Mouse (Mus musculus) heart, embryonic 13.5 days (tissue): ENCODE measurements around the gene Zkscan17. TPM values are rescaled to one million over a fixed set of nuclear protein-coding genes. Genes with fewer than 3 reads are reported as not detected.
"Not testable (repeated sequence)": the region's sequence is repeated elsewhere in the genome, so short reads cannot be mapped to it uniquely, and the experiment has no call there.

Experiments
- ATAC-seq: fragments of 200-750 bp; cut with Nextera tagmentation; 2 replicates; pipeline ENCODE4 v1.8.0; 2017; ENCODE audit warnings: moderate TSS enrichment; ENCODE audit not compliant: insufficient number of reproducible peaks, low FRiP score, low TSS enrichment; ENCODE audit errors: extremely low read depth
- H3K27ac ChIP-seq: fragments of 300-500 bp; sonication (generic); replicated peaks from 2 replicates; pipeline ENCODE4 v1.5.1; 2015; ENCODE audit warnings: moderate library complexity, mild to moderate bottlenecking, inconsistent platforms
- H3K27me3 ChIP-seq: fragments of 300-500 bp; sonication (generic); replicated peaks from 2 replicates; pipeline ENCODE4 v1.6.1; 2015; ENCODE audit warnings: mild to moderate bottlenecking, inconsistent platforms
- H3K36me3 ChIP-seq: fragments of 300-500 bp; sonication (generic); 2 replicates; pipeline ENCODE4 v1.6.1; 2015; ENCODE audit warnings: mild to moderate bottlenecking, inconsistent platforms
- H3K4me1 ChIP-seq: fragments of 300-500 bp; sonication (generic); 2 replicates; pipeline ENCODE4 v1.6.1; 2015; ENCODE audit warnings: inconsistent platforms
- H3K4me2 ChIP-seq: fragments of 300-500 bp; sonication (generic); 2 replicates; pipeline ENCODE4 v1.6.1; 2015; ENCODE audit warnings: inconsistent platforms, mild to moderate bottlenecking, moderate library complexity
- H3K4me3 ChIP-seq: fragments of 300-500 bp; sonication (generic); 2 replicates; pipeline ENCODE4 v1.5.1; 2015; ENCODE audit warnings: moderate library complexity, mild to moderate bottlenecking, inconsistent platforms
- H3K9ac ChIP-seq: fragments of 300-500 bp; sonication (generic); 2 replicates; pipeline ENCODE4 v1.6.1; 2015; ENCODE audit warnings: inconsistent platforms, mild to moderate bottlenecking, moderate library complexity
- H3K9me3 ChIP-seq: fragments of 300-500 bp; sonication (generic); 2 replicates; pipeline ENCODE4 v1.6.1; 2016; ENCODE audit warnings: inconsistent platforms
- WGBS: fragments of 180-500 bp; shearing (Covaris S2); methylation state at CpG from one replicate; pipeline ENCODE4 v1.1.7; 2015; ENCODE audit warnings: mixed read lengths; 5-methylcytosine and 5-hydroxymethylcytosine counted together
- polyA plus RNA-seq: library from polyadenylated mRNA; unstranded; fragments of >200 nt; fragmentation: Nextera tagmentation; extraction: Ambion mirVana; gene quantifications from 2 replicates; pipeline ENCODE4 v1.2.1, GENCODE M21; 2015

Zkscan17 gene
- polyA plus RNA-seq: 13.8 and 14.7 TPM in 2 replicates

DNA sequence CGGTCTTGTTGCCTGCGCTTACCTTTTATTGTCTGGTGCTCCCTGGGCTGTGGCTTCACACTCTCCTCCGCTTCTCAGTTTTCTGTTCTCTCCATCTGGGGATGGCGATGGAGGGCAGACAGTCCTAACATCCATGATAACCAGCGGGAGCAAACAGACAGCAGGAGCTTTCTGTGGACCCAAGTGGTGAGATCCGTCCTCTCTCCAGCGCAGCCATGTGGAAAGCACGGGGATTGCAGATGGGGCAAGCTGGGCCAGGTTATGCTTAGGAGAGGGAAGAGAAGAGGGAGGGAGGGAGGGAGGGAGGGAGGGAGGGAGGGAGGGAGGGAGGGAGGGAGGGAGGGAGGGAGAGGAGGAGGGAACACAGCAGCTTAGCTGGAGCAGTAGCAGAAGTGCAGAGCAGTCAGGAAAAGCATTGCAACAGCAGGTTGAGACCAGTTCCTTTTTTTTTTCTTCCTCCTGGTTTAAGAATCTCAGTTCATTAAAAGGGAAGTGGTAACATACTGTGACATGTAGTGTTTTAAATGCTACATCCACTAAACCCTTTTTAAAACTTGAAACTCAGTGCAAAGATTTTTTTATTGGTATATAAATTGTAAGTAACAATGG is at the start of gene Zkscan17:
Zkscan17 (minus strand) TSS at position 280 of the 609 bp plus-strand sequence.
- Histone ChIP-seq H3K27me3 (0 out of 2 replicates have a peak, but pooled peaks cover 3% of the 10 kb centered on the region), H3K9ac (no peak within 1 kb of the TSS), H3K4me1 (no peaks in the 10 kb centered on the region), H3K36me3 (no peaks in the 10 kb centered on the region), H3K9me3 (peaks cover 4% of the 10 kb centered on the region; the same call in 1 of the 2 replicates), H3K27ac (no peak within 1 kb of the TSS), H3K4me3 (no peak within 1 kb of the TSS), H3K4me2 (no peak within 1 kb of the TSS)
- 39% methylated on average over 8 of the region's 8 CpGs for whole genome bisulfite sequencing
- no peak for ATAC-seq

DNA sequence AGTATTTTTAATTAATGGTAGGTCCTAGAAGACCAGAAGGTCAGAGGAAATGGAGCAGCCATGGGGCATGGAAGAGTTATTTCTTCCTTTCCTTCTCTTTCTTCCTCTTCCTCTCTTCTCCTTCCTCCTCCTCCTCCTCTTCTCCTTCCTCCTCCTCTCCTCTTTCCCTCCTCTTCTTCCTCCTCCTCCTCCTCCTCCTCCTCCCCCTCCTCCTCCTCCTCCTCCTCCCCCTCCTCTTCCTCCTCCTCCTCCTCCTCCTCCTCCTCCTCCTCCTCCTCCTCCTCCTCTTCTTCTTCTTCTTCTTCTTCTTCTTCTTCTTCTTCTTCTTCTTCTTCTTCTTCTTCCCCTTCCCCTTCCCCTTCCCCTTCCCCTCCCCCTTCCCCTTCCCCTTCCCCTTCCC is 49.6 kb upstream of the Zkscan17 start, which contains the start of gene Olfr222:
Olfr222 (minus strand) TSS at position 101 of the 400 bp plus-strand sequence.
- not testable (repeated sequence) for ATAC-seq, H3K9ac ChIP-seq, H3K4me2 ChIP-seq, H3K27ac ChIP-seq, H3K36me3 ChIP-seq, H3K4me1 ChIP-seq, H3K9me3 ChIP-seq, H3K4me3 ChIP-seq
- peaks cover 41% of the 10 kb centered on the region for H3K27me3 ChIP-seq

DNA sequence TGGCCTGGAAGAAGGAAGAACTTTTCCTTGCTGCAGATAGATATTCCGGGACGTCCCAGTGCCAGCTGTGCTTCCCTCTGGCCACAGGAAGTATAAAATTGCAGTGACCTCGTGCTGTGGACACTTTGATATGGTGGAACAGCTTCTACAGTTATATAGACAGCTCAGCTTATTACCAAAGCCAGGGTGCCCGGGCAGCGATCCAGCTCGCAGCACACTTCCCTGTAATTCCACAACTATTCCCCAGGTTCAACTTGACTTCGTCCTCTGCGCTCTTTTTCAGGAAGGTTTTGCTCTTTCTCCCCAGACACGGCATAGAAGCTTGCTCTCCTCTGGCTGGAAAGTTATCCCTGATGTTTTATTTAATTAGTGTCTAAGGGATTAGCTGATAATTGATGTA is 49.2 kb upstream of the Zkscan17 start:
- Histone ChIP-seq H3K27ac (no peak overlapping the region), H3K4me1 (no peaks in the 10 kb centered on the region), H3K4me2 (no peak overlapping the region), H3K9ac (no peak overlapping the region), H3K4me3 (no peak overlapping the region), H3K27me3 (peaks cover 45% of the 10 kb centered on the region), H3K36me3 (no peaks in the 10 kb centered on the region), H3K9me3 (no peaks in the 10 kb centered on the region)
- WGBS: 50% methylated on average over 9 of the region's 9 CpGs
- ATAC-seq: no peak

DNA sequence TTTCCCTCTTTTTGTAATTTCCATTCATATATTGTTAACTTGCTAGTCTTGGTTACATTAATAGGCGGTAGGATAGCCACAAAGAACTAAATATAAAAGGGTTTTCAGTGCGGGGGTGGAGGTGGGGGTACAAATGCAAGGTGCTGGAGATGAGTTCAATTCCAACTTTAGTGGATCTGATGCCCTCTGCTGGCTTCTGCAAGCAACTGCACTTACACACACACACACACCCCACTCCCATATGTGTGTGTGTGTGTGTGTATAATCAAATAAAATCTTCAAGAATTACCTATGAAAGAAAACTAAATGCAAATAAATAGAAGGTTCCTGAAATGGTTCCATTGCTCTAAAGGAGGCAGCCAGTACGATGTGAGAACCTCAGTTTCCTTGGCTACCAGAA is 42.8 kb upstream of the Zkscan17 start:
- H3K4me1 ChIP-seq: no peaks in the 10 kb centered on the region
- no peaks in the 10 kb centered on the region for H3K36me3 ChIP-seq
- WGBS: 49% methylated on average over 3 of the region's 3 CpGs
- no peak overlapping the region for H3K4me2 ChIP-seq
- H3K27ac ChIP-seq: no peak overlapping the region
- no peak overlapping the region for H3K9ac ChIP-seq
- H3K4me3 ChIP-seq: no peak overlapping the region
- peaks cover 48% of the 10 kb centered on the region for H3K27me3 ChIP-seq
- no peak for ATAC-seq
- H3K9me3 ChIP-seq: no peaks in the 10 kb centered on the region

DNA sequence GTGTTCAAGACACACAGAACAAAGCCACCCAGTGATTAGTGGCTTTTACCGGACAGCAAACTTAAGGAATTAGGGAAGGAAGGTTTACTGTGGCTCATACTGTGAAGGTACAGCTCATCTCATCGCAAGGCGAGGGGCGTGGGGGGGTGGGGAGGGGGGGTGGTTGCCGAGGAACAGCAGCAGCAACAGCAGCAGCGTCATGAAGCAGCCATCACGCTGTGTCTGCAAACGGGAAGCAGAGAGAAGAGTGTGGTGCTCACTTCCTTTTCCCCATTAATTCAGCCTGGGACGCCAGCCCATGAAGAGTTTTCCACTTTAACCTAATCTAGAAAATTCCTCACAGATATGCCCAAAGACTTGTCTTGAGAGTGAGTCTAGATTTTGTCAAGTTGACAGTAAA is 36.3 kb upstream of the Zkscan17 start:
- Histone ChIP-seq H3K27me3 (peaks cover 8% of the 10 kb centered on the region), H3K4me3 (no peak overlapping the region)

DNA sequence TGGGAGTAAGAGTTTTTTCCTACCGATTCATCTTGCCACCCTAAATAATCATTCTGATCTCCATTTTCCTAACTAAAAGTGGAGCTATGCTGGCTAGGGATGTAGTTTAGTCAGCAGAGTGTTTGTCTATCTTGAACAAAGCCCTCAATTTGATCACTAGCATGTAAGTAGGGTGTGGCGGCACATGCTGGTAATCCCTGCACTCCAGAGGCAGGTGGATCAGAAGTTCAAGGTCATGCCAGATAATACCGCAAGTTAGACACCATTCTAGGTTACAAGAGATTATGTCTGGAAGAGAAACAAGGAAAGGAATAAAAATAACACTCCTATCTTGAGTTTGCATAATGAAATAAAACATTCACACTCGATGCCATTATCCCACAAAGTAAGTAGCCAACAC is 35.8 kb upstream of the Zkscan17 start:
- no peak overlapping the region for H3K27ac ChIP-seq
- H3K4me3 ChIP-seq: no peak overlapping the region
- no peaks in the 10 kb centered on the region for H3K36me3 ChIP-seq
- H3K9ac ChIP-seq: no peak overlapping the region
- H3K4me2 ChIP-seq: no peak overlapping the region
- H3K9me3 ChIP-seq: no peaks in the 10 kb centered on the region
- WGBS: 82% methylated on average over 4 of the region's 4 CpGs
- no peaks in the 10 kb centered on the region for H3K4me1 ChIP-seq
- ATAC-seq: no peak
- H3K27me3 ChIP-seq: peaks cover 8% of the 10 kb centered on the region

More for the DNA sequence above, 36.3 kb upstream of the Zkscan17 start:
- H3K4me2 ChIP-seq: no peak overlapping the region
- no peaks in the 10 kb centered on the region for H3K4me1 ChIP-seq
- ATAC-seq: no peak
- H3K36me3 ChIP-seq: no peaks in the 10 kb centered on the region
- no peak overlapping the region for H3K9ac ChIP-seq
- WGBS: 58% methylated on average over 9 of the region's 9 CpGs
- H3K27ac ChIP-seq: no peak overlapping the region
- no peaks in the 10 kb centered on the region for H3K9me3 ChIP-seq

DNA sequence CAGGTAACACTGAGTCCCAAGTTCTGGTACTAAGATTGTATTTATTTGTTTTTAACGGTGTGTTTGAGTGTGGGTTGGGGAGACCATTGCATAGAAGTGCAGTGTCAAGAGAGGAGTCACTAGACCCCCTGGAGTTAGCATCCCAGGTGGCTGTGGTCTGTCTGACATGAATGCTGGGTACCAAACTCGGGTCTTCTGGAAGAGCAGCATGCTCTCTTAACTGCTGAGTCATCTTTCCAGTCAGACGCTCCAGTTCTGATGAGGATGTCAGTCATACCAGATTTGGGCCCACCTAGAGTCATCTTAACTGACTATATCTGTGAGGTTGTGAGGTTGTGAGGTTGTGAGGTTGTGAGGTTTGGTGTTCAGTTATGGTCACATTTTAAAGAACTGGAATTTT is 34.4 kb upstream of the Zkscan17 start:
- Histone ChIP-seq H3K9me3 (no peaks in the 10 kb centered on the region), H3K4me3 (no peak overlapping the region), H3K27ac (no peak overlapping the region), H3K4me2 (no peak overlapping the region), H3K4me1 (no peaks in the 10 kb centered on the region), H3K9ac (no peak overlapping the region), H3K27me3 (peaks cover 5% of the 10 kb centered on the region; the same call in 1 of the 2 replicates), H3K36me3 (no peaks in the 10 kb centered on the region)
- ATAC-seq: no peak
- WGBS: 59% methylated on average over 3 of the region's 3 CpGs

DNA sequence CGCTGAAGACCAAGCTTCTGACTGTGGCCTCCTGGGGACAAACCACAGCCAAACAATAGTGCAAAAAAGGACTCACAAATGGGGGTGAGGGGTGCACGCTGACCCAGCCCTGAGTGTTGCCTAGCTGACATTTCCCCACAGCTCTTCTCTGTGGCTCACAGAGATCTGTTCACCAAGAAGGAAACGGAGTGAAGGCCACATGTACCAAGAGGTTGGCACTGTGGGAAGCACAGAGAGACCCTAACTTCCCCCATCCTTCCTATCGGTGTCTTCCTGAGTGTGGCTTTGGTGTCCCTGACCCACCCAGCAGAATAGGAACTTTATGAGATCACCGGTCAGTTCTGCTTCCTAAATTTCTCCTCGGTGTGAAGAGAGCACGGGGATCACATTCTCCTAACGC is 28.0 kb upstream of the Zkscan17 start:
- Histone ChIP-seq H3K9ac (no peak overlapping the region), H3K4me3 (no peak overlapping the region), H3K27ac (no peak overlapping the region), H3K4me2 (no peak overlapping the region), H3K4me1 (no peaks in the 10 kb centered on the region), H3K36me3 (no peaks in the 10 kb centered on the region), H3K9me3 (no peaks in the 10 kb centered on the region), H3K27me3 (no peaks in the 10 kb centered on the region)
- 73% methylated on average over 8 of the region's 8 CpGs for WGBS
- no peak for ATAC-seq

DNA sequence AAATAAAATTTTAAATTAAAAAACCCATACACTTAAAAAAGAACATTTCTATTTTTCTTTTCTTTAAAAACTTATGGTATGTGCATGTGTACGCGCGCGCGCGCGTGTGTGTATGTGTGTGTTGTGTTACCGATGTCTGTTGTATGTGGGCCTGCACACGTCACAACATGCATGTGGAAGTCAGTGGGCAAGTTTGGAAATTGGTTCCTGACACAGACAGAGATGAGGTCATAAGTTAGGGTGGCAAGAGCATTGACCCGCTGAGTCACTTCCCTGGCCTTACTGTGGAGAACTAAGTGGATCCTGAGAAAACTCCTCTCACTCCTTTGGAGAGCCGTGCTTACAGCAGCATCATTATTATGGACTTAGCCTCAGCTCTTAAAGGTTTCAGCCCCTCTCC is 27.6 kb upstream of the Zkscan17 start:
- no peaks in the 10 kb centered on the region for H3K4me1 ChIP-seq
- no peak overlapping the region for H3K27ac ChIP-seq
- 0 out of 2 replicates have a peak, but pooled peaks cover 3% of the 10 kb centered on the region for H3K27me3 ChIP-seq
- H3K36me3 ChIP-seq: no peaks in the 10 kb centered on the region
- no peak overlapping the region for H3K4me3 ChIP-seq
- ATAC-seq: no peak
- no peak overlapping the region for H3K9ac ChIP-seq
- 90% methylated on average over 11 of the region's 11 CpGs for WGBS
- H3K4me2 ChIP-seq: no peak overlapping the region
- H3K9me3 ChIP-seq: no peaks in the 10 kb centered on the region

DNA sequence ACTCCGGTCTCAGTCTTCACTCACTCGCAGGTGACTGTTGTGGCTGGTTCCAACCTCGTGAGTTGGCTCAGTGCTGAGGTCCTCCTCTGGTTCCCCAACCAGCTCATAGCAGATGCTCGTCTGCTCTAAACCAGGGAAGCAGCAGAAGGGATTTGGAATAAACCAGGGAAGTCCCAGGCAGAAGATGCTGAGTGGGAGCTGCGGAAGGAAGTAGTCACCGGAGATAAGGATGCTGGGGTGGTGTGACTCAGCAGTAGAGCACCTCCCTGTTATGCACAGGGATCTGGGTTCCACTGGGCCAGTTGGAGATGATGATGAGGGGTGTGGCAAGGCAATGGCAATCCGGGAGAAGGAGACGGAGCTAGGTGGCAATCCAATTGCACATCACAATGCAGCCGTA is 17.5 kb upstream of the Zkscan17 start:
- no peaks in the 10 kb centered on the region for H3K4me1 ChIP-seq
- H3K36me3 ChIP-seq: no peaks in the 10 kb centered on the region
- ATAC-seq: no peak
- H3K4me2 ChIP-seq: no peak overlapping the region
- H3K9ac ChIP-seq: no peak overlapping the region
- WGBS: 73% methylated on average over 9 of the region's 9 CpGs
- H3K4me3 ChIP-seq: no peak overlapping the region
- no peaks in the 10 kb centered on the region for H3K9me3 ChIP-seq
- H3K27me3 ChIP-seq: 0 out of 2 replicates have a peak, but pooled peaks cover 4% of the 10 kb centered on the region
- no peak overlapping the region for H3K27ac ChIP-seq

DNA sequence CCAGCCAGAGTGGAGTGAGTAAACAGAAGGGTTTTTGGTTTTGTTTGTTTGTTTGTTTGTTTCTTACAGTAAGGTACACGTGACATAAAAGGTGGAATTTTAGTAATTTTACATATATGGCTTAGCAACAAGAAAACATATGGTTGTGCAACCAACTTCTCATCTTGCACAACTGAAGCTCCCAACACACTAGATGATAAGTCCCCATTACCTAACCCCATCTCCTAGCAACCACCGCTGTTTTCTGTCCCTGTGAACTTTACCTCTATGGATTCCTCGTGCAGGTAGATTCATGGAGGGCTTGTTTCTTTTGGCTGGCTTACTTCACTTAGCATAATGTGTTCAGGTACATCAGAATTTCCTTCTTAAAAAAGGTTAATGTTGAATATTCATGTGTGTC is 16.8 kb upstream of the Zkscan17 start:
- ATAC-seq: no peak
- 78% methylated on average over 3 of the region's 3 CpGs for WGBS
- Histone ChIP-seq H3K27ac (no peak overlapping the region), H3K36me3 (no peaks in the 10 kb centered on the region), H3K27me3 (no peaks in the 10 kb centered on the region), H3K9ac (no peak overlapping the region), H3K4me2 (no peak overlapping the region), H3K4me3 (no peak overlapping the region), H3K9me3 (no peaks in the 10 kb centered on the region), H3K4me1 (no peaks in the 10 kb centered on the region)

DNA sequence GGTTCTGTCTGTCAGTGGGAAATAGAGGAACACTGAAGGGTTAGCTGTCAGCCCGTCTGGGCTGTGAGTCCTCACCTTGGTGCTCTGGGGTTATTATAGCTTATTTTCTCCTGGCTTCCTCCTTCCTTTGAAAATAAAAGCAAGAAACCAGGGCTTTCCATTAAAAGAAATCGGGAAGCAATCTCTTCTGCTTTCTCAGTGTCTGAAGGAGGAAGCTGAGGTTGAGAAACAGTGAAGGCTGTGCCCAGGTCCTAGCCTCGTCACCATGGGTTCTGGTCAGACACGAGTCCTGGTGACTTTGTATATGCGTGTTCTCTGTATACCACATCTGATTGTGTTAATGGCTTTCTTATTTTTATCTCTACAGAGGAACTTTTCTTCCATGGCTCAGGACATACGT is 15.9 kb upstream of the Zkscan17 start:
- H3K27ac ChIP-seq: no peak overlapping the region
- H3K36me3 ChIP-seq: no peaks in the 10 kb centered on the region
- no peaks in the 10 kb centered on the region for H3K9me3 ChIP-seq
- no peaks in the 10 kb centered on the region for H3K27me3 ChIP-seq
- 63% methylated on average over 6 of the region's 6 CpGs for WGBS
- no peak overlapping the region for H3K4me2 ChIP-seq
- no peaks in the 10 kb centered on the region for H3K4me1 ChIP-seq
- H3K9ac ChIP-seq: no peak overlapping the region
- no peak for ATAC-seq
- no peak overlapping the region for H3K4me3 ChIP-seq
